Mouse (Mus musculus): ENCODE results near the gene Hlf.

DNA sequence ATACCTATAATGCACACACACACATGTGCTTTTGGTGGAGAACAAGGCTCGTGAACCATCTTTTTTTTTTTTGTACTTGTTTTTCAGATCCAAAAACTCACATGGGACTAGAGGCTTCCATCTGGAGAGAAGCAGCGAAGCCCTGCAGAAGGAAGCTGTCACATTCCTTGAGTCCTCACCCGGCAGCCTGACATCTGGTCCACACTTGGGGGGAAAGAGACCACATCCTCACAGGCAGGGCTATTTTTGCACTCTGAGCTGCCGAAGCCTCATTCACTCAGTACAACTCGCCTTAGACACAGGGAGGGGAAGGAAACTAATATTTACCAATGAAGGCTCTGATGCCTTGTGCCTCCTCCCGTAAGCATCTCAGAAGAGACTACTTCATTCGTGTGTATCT, 25.8 kb downstream of the Hlf start:
- no peak for TF ChIP-seq CTCF (conservative IDR thresholded peaks at IDR 0.05; ENCODE audit: low read length)
- TF ChIP-seq NANOG (IDR thresholded peaks at IDR 0.05; ENCODE audit: borderline replicate concordance, low read length) = no peak

Measured in E14TG2a.4 (cell line).